Mouse (Mus musculus) kidney, adult 2 months (tissue): ENCODE results near the gene Clk4.

ENCODE experiments used
- CTCF ChIP-seq: fragments of 200-500 bp; conservative IDR thresholded peaks from 2 replicates; pipeline ENCODE4 v1.5.1; 2011; ENCODE audit warnings: low read depth, mild to moderate bottlenecking, control low read depth, low read length, moderate library complexity, mixed read lengths; ENCODE audit not compliant: insufficient read depth, insufficient read length
- POLR2A ChIP-seq: fragments of 200-500 bp; IDR thresholded peaks from one replicate; pipeline ENCODE4 v1.6.1; 2011; ENCODE audit warnings: low read depth, low read length, control low read depth

- TF ChIP-seq POLR2A (no peak), CTCF (no peak)
Observed at GRCm38 (mm10) chr11:51234626-51235025, 26.9 kb upstream of the Clk4 start.
